Mouse (Mus musculus): ENCODE measurements around the gene Pak6. TPM values are rescaled to one million over a fixed set of nuclear protein-coding genes. Genes with fewer than 3 reads are reported as not detected.

Pak6 gene
- total and polyA plus RNA-seq, 3 experiments, result 0.05 to 0.73 (median 0.42) TPM

DNA sequence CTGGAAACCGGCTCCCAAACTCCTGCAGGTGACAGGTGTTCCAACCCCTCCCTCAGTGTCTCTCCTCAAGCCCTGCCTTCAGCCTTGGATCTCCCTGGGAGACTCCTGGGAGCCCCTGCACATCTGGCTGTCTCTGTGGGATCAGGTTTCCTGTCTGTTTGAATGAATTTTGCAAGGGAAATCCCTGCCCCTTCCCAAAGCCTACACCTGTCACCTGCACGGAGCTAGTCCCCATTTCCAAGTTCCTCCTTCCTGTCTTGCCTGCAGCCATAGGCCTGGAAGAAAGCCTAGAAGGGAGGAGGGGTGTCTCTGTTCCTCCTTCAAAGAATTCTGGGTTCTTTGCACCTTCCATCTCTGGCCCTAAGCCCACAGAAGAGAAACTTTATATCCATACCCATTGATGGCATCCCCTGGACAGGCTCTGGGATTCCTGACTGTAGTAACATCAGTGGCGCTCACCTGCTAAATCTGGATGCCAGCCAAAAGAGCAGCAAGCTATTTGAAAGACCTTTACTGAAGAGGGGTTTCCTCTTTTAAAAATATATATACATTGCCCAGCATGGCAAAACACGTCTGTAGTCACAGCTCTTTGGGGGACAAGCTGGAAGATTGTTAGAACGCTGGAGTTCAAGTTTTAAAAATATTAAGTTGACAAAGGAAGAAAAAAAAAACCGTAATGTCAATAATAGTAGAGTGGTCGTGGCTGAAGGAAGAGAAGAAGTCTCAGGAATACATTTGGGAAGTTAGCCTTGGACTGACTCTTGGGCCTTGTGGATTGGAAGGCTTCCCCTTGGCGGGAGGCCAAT is 66.9 kb downstream of the Pak6 start:
- in situ Hi-C loops (cut with MboI; ENCODE audit: low pct_ligation_motif_present, low pct_unique_long_range_greater_than_20kb, low sequenced_read_pairs) (loop anchor here (10.0 to 25.0 kb wide), 2 partner anchors 85 to 243 kb away; partner anchors contain the start of gene Srp14), dilution Hi-C loops (cut with MboI; ENCODE audit: extremely low pct_ligation_motif_present, extremely low pct_unique_long_range_greater_than_20kb, low sequenced_read_pairs) (no loop called here)
- Histone ChIP-seq H3K27ac (ENCODE audit: insufficient read depth, low read depth) (no peak overlapping the region), H3K27me3 (replicated peaks) (peaks cover 6% of the 10 kb centered on the region), H3K9me3 (replicated peaks; ENCODE audit: low read length) (no peaks in the 10 kb centered on the region), H3K4me2 (ENCODE audit: insufficient read depth, low read depth, poor library complexity, severe bottlenecking) (no peak overlapping the region), H3K9ac (ENCODE audit: insufficient read depth, low read depth) (no peak overlapping the region), H3K4me1 (ENCODE audit: control insufficient read depth in 1 of 2, insufficient read depth in 2 of 2) (peaks cover 16 to 52% of the 10 kb centered on the region in 2 experiments; a peak in 3 of 4 replicates), H3K4me3 (replicated peaks in 1 of 3; ENCODE audit: low read depth in 2 of 3, low read length in 2 of 3, poor library complexity in 1 of 3) (no peak overlapping the region), H3K79me2 (replicated peaks; ENCODE audit: control insufficient read depth, extremely low read depth, insufficient read depth, poor library complexity, severe bottlenecking) (no peaks in the 10 kb centered on the region), H3K36me3 (replicated peaks in 1 of 2; ENCODE audit: control insufficient read depth in 1 of 2, insufficient read depth in 1 of 2, low read length in 1 of 2) (peaks cover 0 to 9% of the 10 kb centered on the region in 2 experiments)
- TF ChIP-seq EP300 (IDR thresholded peaks at IDR 0.05; ENCODE audit: low read length), result no peak
- 0 out of 2 replicates have a peak, but pooled peaks have one; percentile 15 for TF ChIP-seq CHD2 (IDR thresholded peaks at IDR 0.05; ENCODE audit: low read length)
- peak; percentile 45; the same call in 1 of the 2 replicates for TF ChIP-seq TCF12 (IDR thresholded peaks at IDR 0.05; ENCODE audit: low read depth, low read length)
- no peak for DNase-seq (ENCODE audit: extremely low read depth)

DNA sequence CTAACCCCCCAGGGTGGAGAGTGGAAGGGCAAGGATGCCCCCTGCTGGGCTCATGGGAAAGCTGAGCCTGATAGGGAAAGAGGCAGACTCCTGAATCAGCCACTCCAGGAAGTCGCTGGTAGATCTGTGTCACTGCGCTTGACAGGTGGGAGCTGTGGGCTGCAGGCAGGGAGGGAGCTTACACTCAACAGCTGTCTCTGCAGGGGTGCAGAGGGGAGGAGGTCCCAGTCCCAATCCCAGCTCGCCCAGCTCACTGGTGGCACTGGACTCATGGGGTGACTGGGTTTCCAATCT is 67.5 kb downstream of the Pak6 start:
- H3K4me1 ChIP-seq (ENCODE audit: control insufficient read depth in 1 of 2, insufficient read depth in 2 of 2), result peaks cover 16 to 46% of the 10 kb centered on the region in 2 experiments; a peak in 3 of 4 replicates
- no peak overlapping the region for H3K4me3 ChIP-seq (replicated peaks in 1 of 3; ENCODE audit: low read depth in 2 of 3, low read length in 2 of 3, poor library complexity in 1 of 3)
- peaks cover 8% of the 10 kb centered on the region for H3K27me3 ChIP-seq (replicated peaks)
- dilution Hi-C loops (cut with MboI; ENCODE audit: extremely low pct_ligation_motif_present, extremely low pct_unique_long_range_greater_than_20kb, low sequenced_read_pairs), result no loop called here
- no peak overlapping the region for H3K4me2 ChIP-seq (ENCODE audit: insufficient read depth, low read depth, poor library complexity, severe bottlenecking)
- no peak overlapping the region for H3K9ac ChIP-seq (ENCODE audit: insufficient read depth, low read depth)
- peaks cover 0 to 5% of the 10 kb centered on the region in 2 experiments for H3K36me3 ChIP-seq (replicated peaks in 1 of 2; ENCODE audit: control insufficient read depth in 1 of 2, insufficient read depth in 1 of 2, low read length in 1 of 2)
- in situ Hi-C loops (cut with MboI; ENCODE audit: low pct_ligation_motif_present, low pct_unique_long_range_greater_than_20kb, low sequenced_read_pairs), result loop anchor here (10.0 to 25.0 kb wide), 2 partner anchors 86 to 243 kb away; partner anchors contain the start of gene Srp14
- H3K27ac ChIP-seq (ENCODE audit: insufficient read depth, low read depth), result no peak overlapping the region
- DNase-seq (ENCODE audit: extremely low read depth), result peak; percentile 66
- TF ChIP-seq SMC3 (IDR thresholded peaks at IDR 0.05; ENCODE audit: low read depth, low read length), result peak; percentile 86
- peak; percentile 27 to 92; a peak in 2 of 4 replicates for TF ChIP-seq CTCF (conservative IDR thresholded peaks at IDR 0.05 in 1 of 2, IDR thresholded peaks at IDR 0.05 in 1 of 2; ENCODE audit: low read depth in 2 of 2, low read length in 2 of 2)
- TF ChIP-seq RAD21 (IDR thresholded peaks at IDR 0.05; ENCODE audit: low read depth, low read length), result peak; percentile 84
- TF ChIP-seq SIN3A (IDR thresholded peaks at IDR 0.05; ENCODE audit: low read length), result no peak
- TF ChIP-seq USF2 (conservative IDR thresholded peaks at IDR 0.05; ENCODE audit: low read depth, low read length), result no peak
- TF ChIP-seq ELF1 (IDR thresholded peaks at IDR 0.05; ENCODE audit: low read depth, low read length), result peak; percentile 59; the same call in 1 of the 2 replicates
- TF ChIP-seq ZC3H11A (IDR thresholded peaks at IDR 0.05; ENCODE audit: low read depth, low read length), result peak; percentile 12; the same call in 1 of the 2 replicates
- no peak for TF ChIP-seq POLR2AphosphoS2 (IDR thresholded peaks at IDR 0.05; ENCODE audit: low read depth, low read length)
- no peak for TF ChIP-seq MXI1 (IDR thresholded peaks at IDR 0.05; ENCODE audit: low read depth, low read length)
- TF ChIP-seq ZNF384 (IDR thresholded peaks at IDR 0.05; ENCODE audit: low read depth, low read length), result no peak
- TF ChIP-seq MAZ (IDR thresholded peaks at IDR 0.05; ENCODE audit: low read depth, low read length), result 0 out of 2 replicates have a peak, but pooled peaks have one; percentile 36
- no peaks in the 10 kb centered on the region for H3K9me3 ChIP-seq (replicated peaks; ENCODE audit: low read length)
- no peaks in the 10 kb centered on the region for H3K79me2 ChIP-seq (replicated peaks; ENCODE audit: control insufficient read depth, extremely low read depth, insufficient read depth, poor library complexity, severe bottlenecking)
